Comparison of ENCODE assay signal across 8 mouse cellular contexts in the genomic region with DNA sequence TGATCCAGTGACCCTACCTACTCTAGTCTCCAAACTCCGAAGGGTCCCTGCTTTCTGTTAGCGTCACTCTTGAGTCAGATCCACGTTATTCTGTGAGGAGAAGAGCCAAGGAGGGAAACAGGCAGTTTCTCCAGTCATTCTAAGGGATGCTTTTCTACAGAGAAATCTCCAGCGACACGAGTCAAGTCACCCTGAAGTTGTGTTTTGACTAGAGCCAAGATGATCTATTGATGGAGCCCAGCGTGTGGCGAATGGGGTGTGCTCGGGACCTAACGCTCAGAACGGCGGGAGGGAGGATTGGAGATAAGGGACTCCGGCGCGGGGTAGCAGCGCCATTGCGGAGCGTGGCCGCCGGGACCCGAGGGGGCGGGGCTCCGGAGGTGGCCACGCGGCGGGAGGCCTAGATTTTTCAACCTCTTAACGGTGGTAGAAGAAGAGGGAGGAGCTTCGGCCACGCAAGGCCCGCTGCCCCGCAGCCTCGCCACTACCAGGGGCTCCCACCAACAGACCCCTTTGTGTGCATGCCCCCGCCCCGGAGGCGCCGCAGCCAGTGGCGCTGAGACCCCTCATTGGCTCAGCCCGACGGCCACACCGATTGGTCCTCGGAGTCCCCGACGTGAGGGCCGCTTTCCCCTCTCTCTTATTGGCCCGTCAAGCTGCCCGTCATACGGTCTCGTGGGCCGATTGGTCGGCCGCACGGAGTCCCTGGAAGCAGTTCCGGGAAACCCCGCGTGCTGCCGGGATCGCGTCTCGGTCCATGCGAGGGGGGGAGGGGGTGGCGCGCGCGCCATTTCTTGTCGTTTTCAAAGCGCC. TPM values are rescaled to one million over a fixed set of nuclear protein-coding genes. Genes with fewer than 3 reads are reported as not detected.
A peak's percentile ranks its signal among the peaks of the same experiment; 100 is the strongest.
DNase-seq lines count a peak whose midpoint lies in the region; ATAC-seq lines count a peak whose summit lies in the region.

A gene (plus strand): TSS at position 714 of the 813 bp plus-strand sequence.

- peak; percentile 99 for DNase-seq in CD4-positive, CD25-positive, alpha-beta regulatory T cell, adult 2 months (ENCODE audit: low read depth, low spot score)
- DNase-seq in fat pad, adult 2 months (ENCODE audit: extremely low read depth, low read depth, low spot score): peak; percentile 77
- DNase-seq in kidney, postnatal 10 days: peak; percentile 100
- peak; percentile 98 to 99 for DNase-seq in natural killer cell, adult 2 months (ENCODE audit: low spot score in 2 of 2)

- 0 out of 2 replicates have a peak, but pooled peaks cover 7% of the 10 kb centered on the region for H3K27me3 ChIP-seq in heart, embryonic 13.5 days (replicated peaks)
- peaks cover 17% of the 10 kb centered on the region for H3K27me3 ChIP-seq in liver, embryonic 12.5 days (replicated peaks)
- no peaks in the 10 kb centered on the region for H3K27me3 ChIP-seq in stomach, embryonic 15.5 days (replicated peaks)

- WGBS in heart, embryonic 13.5 days: under 1% methylated on average over 59 of the region's 65 CpGs
- WGBS in liver, embryonic 12.5 days (ENCODE audit: insufficient replicate concordance): under 1% methylated on average over 65 of the region's 65 CpGs
- WGBS in stomach, embryonic 15.5 days: under 1% methylated on average over 64 of the region's 65 CpGs

- peak within 1 kb of the TSS; percentile 90 for H3K4me2 ChIP-seq in heart, embryonic 13.5 days
- H3K4me2 ChIP-seq in liver, embryonic 12.5 days: peak within 1 kb of the TSS; percentile 85
- H3K4me2 ChIP-seq in stomach, embryonic 15.5 days: peak within 1 kb of the TSS; percentile 79

- ATAC-seq in heart, embryonic 13.5 days (ENCODE audit: extremely low read depth, insufficient number of reproducible peaks, low FRiP score, low TSS enrichment): peak; percentile 97
- peak; percentile 95 for ATAC-seq in liver, embryonic 12.5 days
- ATAC-seq in stomach, embryonic 15.5 days (ENCODE audit: insufficient read depth, low FRiP score, low read depth): peak; percentile 98

- no peaks in the 10 kb centered on the region for H3K9me3 ChIP-seq in heart, embryonic 13.5 days
- no peaks in the 10 kb centered on the region for H3K9me3 ChIP-seq in liver, embryonic 12.5 days (replicated peaks)
- no peaks in the 10 kb centered on the region for H3K9me3 ChIP-seq in stomach, embryonic 15.5 days

- no peaks in the 10 kb centered on the region for H3K36me3 ChIP-seq in heart, embryonic 13.5 days
- H3K36me3 ChIP-seq in liver, embryonic 12.5 days: peaks cover 6% of the 10 kb centered on the region; the same call in 1 of the 2 replicates
- H3K36me3 ChIP-seq in stomach, embryonic 15.5 days: no peaks in the 10 kb centered on the region

- H3K4me3 ChIP-seq in brown adipose tissue, adult 24 weeks (ENCODE audit: insufficient read depth, low read depth, low read length): peak within 1 kb of the TSS; percentile 86
- peak within 1 kb of the TSS; percentile 96 for H3K4me3 ChIP-seq in heart, embryonic 13.5 days
- H3K4me3 ChIP-seq in liver, embryonic 12.5 days: peak within 1 kb of the TSS; percentile 98
- peak within 1 kb of the TSS; percentile 100 for H3K4me3 ChIP-seq in stomach, embryonic 15.5 days (replicated peaks)

- peaks cover 8% of the 10 kb centered on the region for H3K4me1 ChIP-seq in brown adipose tissue, adult 24 weeks (ENCODE audit: control insufficient read depth, insufficient read depth, insufficient read length, low read length)
- H3K4me1 ChIP-seq in heart, embryonic 13.5 days: peaks cover 43% of the 10 kb centered on the region
- peaks cover 42% of the 10 kb centered on the region for H3K4me1 ChIP-seq in liver, embryonic 12.5 days
- H3K4me1 ChIP-seq in stomach, embryonic 15.5 days: peaks cover 19% of the 10 kb centered on the region

- H3K9ac ChIP-seq in heart, embryonic 13.5 days: peak within 1 kb of the TSS; percentile 99
- peak within 1 kb of the TSS; percentile 100 for H3K9ac ChIP-seq in liver, embryonic 12.5 days
- peak within 1 kb of the TSS; percentile 99 for H3K9ac ChIP-seq in stomach, embryonic 15.5 days

- peak within 1 kb of the TSS; percentile 46 for H3K27ac ChIP-seq in brown adipose tissue, adult 24 weeks (replicated peaks; ENCODE audit: low read depth, low read length)
- H3K27ac ChIP-seq in heart, embryonic 13.5 days (replicated peaks): peak within 1 kb of the TSS; percentile 95
- H3K27ac ChIP-seq in liver, embryonic 12.5 days: peak within 1 kb of the TSS; percentile 99
- H3K27ac ChIP-seq in stomach, embryonic 15.5 days: peak within 1 kb of the TSS; percentile 96

RNA-seq across cellular contexts. Expression of the gene that starts here (rescaled TPM):
- 34.6 and 36.9 TPM in 2 replicates for polyA plus RNA-seq in brown adipose tissue, adult 24 weeks (2012; ENCODE audit: insufficient read depth, insufficient read length, missing spikeins)
- 109 and 116 TPM in 2 replicates for polyA plus RNA-seq in heart, embryonic 13.5 days (2015; fragmentation: Nextera tagmentation; extraction: Ambion mirVana)
- 84.7 and 87.9 TPM in 2 replicates for polyA plus RNA-seq in liver, embryonic 12.5 days (2016; fragmentation: Nextera tagmentation; extraction: Ambion mirVana)
- 143 and 149 TPM in 2 replicates for polyA plus RNA-seq in stomach, embryonic 15.5 days (2015; fragmentation: Nextera tagmentation; extraction: Ambion mirVana)

Comparison
In these comparisons a context has a peak if more than half of its experiments do, and no peak if none do; other contexts are left out.
1. Peak in every context shown above with its lines: DNase-seq, ATAC-seq, H3K4me3 ChIP-seq and H3K27ac ChIP-seq.
2. H3K27ac ChIP-seq: peak in every context shown above with its lines; median percentile 99 in liver, embryonic 12.5 days; 96 in stomach, embryonic 15.5 days; 95 in heart, embryonic 13.5 days; 46 in brown adipose tissue, adult 24 weeks.